Mouse (Mus musculus) R1 (cell line): Measurements from ENCODE around the gene Rinl.

Experiments
- DNase-seq: peaks from one replicate; pipeline ENCODE4 v3.0.0-alpha.2; 2018; ENCODE audit warnings: low read depth, low spot score

The Rinl gene

DNA sequence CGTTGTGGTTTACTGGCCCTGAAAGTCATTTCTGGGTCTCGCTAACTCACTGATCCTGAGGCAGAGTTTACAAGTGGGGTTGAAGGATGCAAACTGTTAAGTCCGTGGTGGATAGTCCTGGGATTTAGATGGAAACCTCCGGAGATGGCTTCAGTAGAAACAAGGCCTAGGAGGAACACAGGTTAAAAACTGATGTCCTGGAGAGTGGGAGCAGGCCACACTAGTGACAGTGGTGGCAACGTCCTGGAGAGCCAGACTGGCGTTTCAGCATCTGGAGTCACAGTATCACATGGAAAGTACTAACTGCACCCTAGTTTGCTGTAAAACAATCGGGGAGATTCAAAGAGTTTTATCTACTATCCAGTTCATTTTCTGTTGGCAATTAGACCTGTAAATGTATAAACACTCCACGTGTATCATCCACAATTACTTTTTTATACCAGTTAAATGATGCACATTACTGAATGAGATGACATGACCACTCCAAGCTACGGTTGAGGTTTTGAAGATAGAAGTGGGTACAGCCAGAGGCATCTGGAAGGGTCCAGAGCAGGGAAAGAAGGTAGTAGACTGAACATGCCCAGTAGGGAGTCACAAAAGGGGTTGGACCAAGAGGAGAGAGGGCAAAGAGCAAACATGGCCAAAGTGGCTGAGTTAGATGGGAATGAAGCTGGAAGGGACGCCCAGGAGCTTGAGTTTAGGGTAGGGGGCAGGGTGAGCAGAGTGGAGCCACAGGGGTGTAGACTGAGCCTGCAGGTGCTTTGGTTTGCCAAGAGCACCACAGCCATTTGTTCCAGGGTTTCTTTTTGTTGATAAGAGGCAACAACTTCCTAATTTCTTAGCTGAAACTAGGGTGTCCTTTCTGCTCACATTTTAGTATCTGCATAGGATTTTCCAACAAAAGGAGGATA is 34.5 kb downstream of the Rinl start:
- peak; percentile 69 for DNase-seq

DNA sequence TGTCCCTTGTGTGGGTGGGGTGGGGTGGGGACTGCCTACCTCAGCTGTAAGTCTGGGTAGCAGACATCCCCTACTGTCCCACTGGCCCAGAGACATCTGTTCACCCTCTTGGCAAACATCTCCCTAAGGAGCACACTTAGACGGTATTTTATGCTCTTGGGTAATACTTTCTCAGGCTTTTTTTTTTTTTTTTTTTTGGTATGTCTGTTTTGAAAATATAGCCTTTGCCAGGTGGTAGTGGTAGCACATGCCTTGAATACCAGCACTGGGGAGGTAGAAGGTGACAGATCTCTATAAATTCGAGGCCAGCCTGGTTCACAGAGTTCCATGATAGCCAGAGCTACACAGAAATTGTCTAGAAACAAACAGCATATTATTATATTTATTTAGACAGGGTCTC is 35.2 kb downstream of the Rinl start:
- DNase-seq = peak; percentile 10

DNA sequence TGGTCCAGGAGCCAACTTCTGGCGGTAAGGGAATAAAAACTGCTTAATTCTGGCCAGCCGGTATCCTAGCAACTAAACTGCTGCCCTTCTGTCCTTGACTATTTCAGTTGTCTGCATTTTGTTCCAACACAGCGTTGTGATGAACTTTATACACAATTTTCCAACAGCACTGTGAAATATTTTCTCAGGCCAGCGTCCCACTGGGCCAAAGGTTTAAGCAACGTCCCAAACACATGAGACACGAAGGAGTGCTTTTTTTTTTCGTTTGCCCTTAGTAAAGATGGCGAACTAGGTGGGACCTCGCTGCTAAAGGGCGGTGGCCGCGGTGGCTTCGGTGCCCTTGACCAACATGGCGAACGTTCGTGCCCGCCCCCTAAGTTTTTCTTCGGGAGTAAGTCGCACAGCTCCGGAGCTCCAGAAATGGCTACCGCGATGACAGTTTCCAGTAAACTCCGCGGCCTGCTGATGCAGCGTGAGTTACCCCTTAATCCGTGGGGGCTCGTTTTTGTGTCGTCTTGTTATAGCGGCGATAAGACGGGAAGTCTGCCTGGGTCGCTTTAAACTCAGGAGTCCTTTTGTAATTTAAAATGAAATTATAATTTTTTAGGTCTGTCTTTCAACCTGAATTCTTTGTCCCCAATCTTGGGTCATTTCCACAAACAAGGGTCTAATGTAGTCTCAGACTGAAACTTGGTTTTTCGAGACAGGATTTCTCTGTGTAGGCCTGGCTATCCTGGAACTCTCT is 36.3 kb downstream of the Rinl start, which contains the start of gene Ech1:
Ech1 (plus strand) TSS at position 277 of the 745 bp plus-strand sequence.
- peak; percentile 96 for DNase-seq

- DNase-seq = peak; percentile 64
These were observed 37.1 kb downstream of the Rinl start for GRCm38 (mm10) chr7:28825686-28826401.

DNA sequence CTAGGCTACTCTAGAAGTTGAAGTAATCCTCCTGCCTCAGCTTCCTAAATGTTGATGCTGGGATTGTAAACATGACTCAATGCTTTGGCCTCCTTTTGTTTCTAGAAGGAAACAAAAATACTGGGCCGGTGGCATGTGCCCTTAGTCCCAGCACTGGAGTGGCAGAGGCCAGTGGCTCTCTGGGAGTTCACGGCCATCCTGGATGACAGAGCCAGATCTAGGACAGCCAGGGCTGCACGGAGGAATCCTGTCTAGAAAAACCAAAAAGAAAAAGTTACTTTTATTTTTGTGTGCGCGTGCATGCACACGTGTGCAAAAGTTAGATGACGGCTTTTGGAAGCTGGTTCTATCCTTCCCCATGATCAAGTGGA is 37.6 kb downstream of the Rinl start:
- no peak for DNase-seq

- peak; percentile 46 for DNase-seq
These were observed 38.6 kb downstream of the Rinl start for GRCm38 (mm10) chr7:28827338-28827737.

- no peak for DNase-seq
These were observed 41.1 kb downstream of the Rinl start for GRCm38 (mm10) chr7:28829821-28830220.

DNA sequence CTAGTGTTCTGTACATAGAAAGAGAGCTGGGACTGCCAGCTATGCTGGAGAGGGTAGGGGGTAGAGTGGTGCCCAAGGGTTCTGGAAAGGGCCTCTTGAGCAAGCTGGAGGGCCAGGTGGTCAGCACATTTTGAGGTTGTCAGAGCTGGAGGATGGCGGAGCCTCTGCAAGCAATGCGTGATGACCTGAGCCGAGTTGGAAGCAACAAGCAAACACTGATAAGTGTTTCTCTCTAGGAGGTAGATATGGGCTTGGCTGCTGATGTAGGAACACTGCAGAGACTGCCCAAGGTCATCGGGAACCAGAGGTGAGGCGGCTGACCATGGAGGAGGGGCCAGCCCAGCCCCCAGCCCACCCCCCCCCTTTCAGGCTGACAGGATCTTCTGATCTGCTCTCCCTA is 42.2 kb downstream of the Rinl start:
- DNase-seq = no peak

- peak; percentile 67 for DNase-seq
These were observed 42.8 kb downstream of the Rinl start for GRCm38 (mm10) chr7:28831411-28832125.

DNA sequence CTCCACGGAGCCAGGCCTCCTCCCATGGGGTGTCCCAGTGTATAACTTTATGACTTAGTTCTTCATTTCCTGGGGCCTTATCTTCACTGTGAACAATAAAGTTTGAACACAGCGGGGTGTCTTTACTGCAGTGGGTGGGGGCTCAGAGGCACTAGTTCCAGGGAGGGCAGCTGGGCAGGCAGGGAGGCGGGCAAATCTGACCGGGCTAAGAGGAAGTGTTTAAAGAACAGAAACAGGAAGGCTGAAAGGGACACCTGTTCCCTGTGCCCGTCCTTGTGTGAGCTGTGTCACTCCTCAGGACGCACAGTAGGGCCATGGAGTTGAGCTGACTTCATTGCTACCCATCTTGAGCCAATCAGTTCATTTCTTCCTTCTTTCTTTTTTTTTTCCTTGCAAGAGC is 43.4 kb downstream of the Rinl start:
- DNase-seq = no peak

DNA sequence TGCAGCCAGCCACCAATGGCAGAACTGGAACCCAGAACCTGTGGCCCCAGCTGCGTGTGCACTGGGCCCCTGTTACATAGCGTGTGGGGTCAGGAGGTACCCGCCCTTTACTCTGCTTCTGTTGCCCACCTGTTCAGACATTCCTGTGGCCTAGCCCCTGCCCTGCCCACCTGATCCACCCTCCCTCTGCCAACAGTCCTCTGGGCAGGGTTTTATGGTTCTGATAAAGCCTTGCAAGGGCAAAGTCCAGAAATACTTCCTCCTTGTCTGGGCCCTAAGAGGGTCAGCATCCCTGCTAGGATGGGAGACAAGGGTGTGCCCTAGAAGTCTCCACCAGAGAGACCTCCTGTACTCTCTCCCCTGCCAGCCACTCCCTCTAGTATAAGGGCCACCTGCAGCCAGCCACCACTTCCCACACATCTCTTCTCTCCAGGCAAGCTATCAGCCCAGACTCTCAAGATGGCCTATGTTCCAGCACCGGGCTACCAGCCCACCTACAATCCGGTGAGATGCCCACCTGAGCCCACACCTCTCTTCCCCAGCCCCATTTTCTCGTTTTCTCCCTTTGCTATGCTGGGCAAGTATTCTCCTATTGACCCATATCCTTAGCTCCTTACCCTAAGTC is 45.1 kb downstream of the Rinl start, which contains the start of gene Lgals4:
Lgals4 (plus strand) TSS at position 132 of the 625 bp plus-strand sequence.
- DNase-seq = no peak

DNA sequence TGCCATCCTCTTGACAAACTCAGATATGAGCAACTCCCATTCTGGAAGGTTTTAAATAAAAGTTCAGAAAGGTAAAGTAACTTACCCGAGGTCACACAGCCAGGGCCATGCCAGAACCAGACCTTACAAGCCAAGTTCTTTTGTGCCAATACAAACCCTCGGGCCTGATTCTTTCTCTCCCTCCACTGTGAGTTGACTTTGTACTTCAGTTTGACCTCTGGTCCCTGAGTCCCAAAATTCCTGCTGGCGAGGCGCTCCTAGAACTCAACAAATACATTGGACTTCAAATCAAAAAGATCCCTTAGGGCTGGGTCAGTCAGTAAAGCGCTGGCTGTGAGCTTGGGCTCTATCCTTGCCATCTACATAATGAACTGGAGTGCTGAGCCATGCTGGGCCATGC is 48.2 kb downstream of the Rinl start:
- DNase-seq = peak; percentile 12

- DNase-seq = no peak
These were observed 49.6 kb downstream of the Rinl start for GRCm38 (mm10) chr7:28838331-28838730.

DNA sequence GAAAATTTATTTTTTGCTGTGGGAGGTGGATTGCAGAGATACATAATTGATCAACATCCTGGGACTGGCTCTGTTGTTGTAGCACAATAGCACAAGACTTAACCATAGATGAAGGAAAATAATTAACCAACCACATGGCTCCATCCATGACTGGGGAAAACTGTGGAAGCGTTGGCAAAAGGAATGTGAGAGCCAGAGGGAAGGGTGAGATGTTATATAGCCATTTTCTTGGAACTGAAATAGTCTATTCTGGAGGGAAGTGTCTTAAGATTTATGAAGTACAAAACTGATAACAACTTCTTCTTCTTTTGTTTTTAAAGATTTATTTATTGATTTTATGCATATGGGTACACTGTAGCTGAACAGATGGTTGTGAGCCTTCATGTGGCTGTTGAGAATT is 58.5 kb downstream of the Rinl start:
- DNase-seq = no peak
